Mouse (Mus musculus) regulatory T cell (primary cell): Measurements from ENCODE around the gene Cubn.

ENCODE experiments used
- in situ Hi-C: fragments of 300-600 bp; cut with MboI, MseI; formaldehyde crosslinking; loops from one replicate; pipeline ENCODE4 v1.15.1; 2025; ENCODE audit warnings: high pct_unique_total_duplicates

The Cubn gene

DNA sequence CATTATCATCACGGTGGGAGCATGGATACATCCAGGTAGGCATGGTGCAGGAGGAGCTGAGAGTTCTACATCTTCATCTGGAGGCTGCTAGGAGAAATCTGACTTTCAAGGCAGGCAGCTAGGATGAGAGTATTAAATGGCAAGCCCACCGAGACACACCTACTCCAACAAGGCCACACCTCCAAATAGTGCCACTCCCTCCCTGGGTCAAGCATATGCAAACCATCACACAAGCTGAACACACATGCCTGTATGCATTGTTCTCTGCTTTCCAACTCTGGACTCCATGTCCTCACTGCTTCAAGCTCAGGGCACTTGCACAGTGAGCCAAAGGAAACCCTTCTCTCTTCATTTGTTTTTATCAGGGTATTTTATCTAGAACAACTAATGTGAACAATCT is 233.0 kb downstream of the Cubn start:
- in situ Hi-C loops, result no loop called here

DNA sequence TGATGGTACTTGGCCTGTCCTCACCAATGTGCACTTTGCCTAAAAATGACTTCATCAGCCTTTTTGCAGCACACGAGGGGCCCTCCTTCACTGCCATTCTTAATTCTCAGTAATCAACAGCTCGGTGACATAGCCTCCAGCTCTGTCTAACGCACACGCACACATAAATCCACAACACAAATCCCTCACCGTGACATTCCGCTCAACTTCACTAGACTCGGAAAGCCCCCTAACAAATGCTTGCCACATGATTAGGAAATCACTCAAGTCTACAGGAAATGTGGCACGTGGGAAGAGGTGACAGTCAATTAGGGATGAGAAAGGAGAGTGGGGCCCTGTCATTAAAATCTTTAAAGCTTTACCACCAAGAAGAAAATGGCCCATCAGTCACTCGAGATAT is 250.9 kb downstream of the Cubn start:
- in situ Hi-C loops, result loop anchor here (5.0 to 10.0 kb wide), 2 partner anchors 533 to 756 kb away; no protein-coding TSS in a partner anchor

DNA sequence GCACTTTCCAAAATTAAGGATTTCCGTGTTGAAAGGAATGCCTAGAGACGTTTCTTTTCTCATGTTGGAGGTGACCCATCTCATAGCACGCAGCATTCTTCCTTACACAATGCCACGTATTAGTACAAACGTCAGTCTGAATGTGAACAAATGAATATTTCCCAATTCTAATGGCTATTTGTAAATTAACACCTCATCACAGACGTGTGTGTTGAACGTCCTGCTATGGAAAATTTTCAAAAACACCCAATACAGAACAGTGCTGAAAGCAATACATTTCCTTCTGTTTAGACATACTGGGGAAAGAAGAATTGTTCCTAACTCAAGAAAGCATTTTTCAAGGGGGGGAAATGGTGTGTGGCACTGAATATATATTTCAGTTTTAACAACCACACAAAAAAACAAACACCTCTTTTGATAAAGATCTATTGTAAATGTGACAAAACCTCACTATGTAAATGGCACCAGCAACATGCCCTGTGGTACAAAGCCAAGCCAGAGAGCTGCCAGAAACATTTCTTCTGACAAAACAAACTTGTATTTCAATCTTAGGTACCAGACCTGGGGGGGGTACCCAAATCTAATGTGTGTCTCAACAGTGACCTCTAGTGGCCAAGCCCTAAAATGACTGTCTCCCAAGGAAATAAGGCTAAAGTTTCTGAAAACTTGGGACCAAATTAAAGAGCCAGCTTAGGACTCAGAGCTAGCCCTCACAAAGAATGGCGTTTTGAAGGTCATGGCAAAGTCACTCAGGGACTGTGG is 254.3 kb downstream of the Cubn start:
- in situ Hi-C loops, result no loop called here

GRCm38 (mm10) chr2:13235696-13236095 is 255.9 kb downstream of the Cubn start:
- in situ Hi-C loops, result no loop called here

GRCm38 (mm10) chr2:13234796-13235195 is 256.8 kb downstream of the Cubn start:
- in situ Hi-C loops, result no loop called here

DNA sequence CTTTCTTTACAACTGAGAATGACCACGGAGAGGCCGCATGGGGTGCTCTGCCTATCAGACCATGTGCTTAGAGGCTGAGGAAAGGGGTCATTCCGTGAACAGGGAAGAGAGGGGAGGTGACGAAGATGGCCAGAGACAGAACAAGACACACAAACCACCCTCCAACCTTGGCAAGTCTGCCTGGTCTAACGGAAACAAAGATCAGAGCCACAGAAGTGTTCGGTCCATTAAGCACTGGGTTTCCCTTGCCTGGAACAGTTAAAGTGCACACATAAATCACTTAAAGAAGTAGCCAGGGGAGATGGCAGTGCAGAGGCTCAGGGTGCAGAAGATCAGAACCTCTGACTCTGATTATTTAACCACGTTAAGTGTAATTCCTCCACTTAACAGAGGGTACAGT is 257.7 kb downstream of the Cubn start:
- in situ Hi-C loops, result no loop called here

- in situ Hi-C loops, result no loop called here
Observed at GRCm38 (mm10) chr2:13233254-13233835, 258.3 kb downstream of the Cubn start.

DNA sequence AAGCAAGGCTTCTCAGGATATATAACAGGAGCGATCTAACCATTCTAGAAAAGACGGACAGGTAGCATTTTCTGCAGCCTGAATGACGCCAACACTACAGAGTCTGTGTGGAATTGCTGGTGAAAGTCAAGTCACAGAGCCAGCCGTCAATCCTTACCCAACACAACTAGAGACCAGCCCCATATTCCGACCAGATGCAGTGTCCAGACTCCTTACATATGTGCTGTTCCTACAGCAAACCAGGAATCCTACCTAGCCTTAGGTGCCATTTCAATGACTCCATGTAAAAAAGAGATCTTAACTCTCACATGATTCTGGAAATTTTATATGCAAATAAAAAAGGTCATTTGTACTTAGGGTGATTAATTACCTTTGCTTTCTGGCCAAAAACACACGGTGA is 259.3 kb downstream of the Cubn start:
- in situ Hi-C loops, result no loop called here

DNA sequence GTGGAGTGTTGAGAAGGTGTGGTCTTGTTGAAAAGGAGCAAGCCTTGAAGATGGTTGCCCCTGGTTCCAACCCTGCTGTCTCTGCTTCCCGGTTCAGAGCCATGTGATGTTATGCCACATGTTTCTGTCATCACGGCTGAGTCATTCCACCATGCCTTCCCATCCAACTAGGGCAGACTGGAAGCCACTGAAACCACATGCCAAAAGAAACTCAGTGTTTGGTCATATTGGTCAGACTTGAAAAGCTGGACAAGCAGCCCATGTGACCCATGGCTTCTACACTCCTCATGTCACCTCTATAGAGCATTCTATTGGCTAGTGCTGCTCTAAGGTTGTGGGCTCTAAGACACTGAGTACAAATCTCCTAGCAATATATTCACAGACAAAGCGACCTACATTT is 261.9 kb downstream of the Cubn start:
- in situ Hi-C loops, result loop anchor here (10.0 kb wide), 1 partner anchor 795 kb away; no protein-coding TSS in a partner anchor
